Mouse (Mus musculus): Measurements from ENCODE around the gene Tigd4. TPM values are rescaled to one million over a fixed set of nuclear protein-coding genes. Genes with fewer than 3 reads are reported as not detected.

Gene Tigd4
- polyA plus RNA-seq (2012; rRNA removed): 0.19 TPM in 1 of 2 replicates, not detected in the other

GRCm38 (mm10) chr3:84593274-84593673 lies at the start of gene Tigd4:
TSS of gene Tigd4 (plus strand) at chr3:84593574.

GRCm38 (mm10) chr3:84582023-84582912 lies 11.1 kb upstream of the Tigd4 start, which contains the start of gene Arfip1:
TSS of gene Arfip1 (minus strand) at chr3:84582625.

Other genes with a start within 250 kb of the Tigd4 start
- 2.3 and 2.8 TPM in 2 replicates for gene Fhdc1, start 113.1 kb upstream of the Tigd4 start, polyA plus RNA-seq (2012; rRNA removed)
- gene Arfip1, start 10.9 kb upstream of the Tigd4 start, polyA plus RNA-seq (2012; rRNA removed): 12.7 and 13.8 TPM in 2 replicates
- 0.58 and 0.84 TPM in 2 replicates for gene Tmem154, start 72.6 kb downstream of the Tigd4 start, polyA plus RNA-seq (2012; rRNA removed)
- 35.6 and 37.2 TPM in 2 replicates for gene Fbxw7, start 221.7 kb downstream of the Tigd4 start, polyA plus RNA-seq (2012; rRNA removed)